Mouse (Mus musculus): ENCODE measurements around the gene Slc17a5. TPM values are rescaled to one million over a fixed set of nuclear protein-coding genes. Genes with fewer than 3 reads are reported as not detected.

The Slc17a5 gene
- polyA plus RNA-seq, 1 experiment: 14.9 TPM

DNA sequence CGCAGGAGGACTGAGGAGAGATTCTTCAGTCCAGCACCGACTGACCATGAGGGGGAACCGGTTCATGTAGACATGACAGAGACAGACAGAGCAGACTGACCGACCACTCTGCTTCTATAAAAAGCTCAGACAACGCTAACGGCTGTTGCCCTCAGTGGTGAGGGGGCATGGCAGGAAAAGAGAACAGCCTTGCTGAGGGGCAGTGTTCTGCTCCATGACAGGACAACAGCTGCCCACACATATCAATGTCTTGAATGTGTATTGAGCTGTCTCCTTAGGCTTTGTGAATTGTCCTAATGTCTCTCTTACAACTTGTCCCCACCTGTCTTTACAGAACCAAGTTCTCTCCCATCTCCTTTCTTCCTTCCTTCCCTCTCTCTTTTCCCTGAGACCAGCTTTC, 49.4 kb downstream of the Slc17a5 start:
- no peak overlapping the region for H3K27ac ChIP-seq (ENCODE audit: insufficient read depth, low read length)
- H3K9me3 ChIP-seq (replicated peaks; ENCODE audit: control insufficient read depth, insufficient read depth, low read length, poor library complexity, severe bottlenecking): no peaks in the 10 kb centered on the region
- peaks cover 4% of the 10 kb centered on the region for H3K4me1 ChIP-seq (ENCODE audit: control insufficient read depth, insufficient read depth, low read length)
- no peak overlapping the region for H3K9ac ChIP-seq (ENCODE audit: low read depth, poor library complexity, severe bottlenecking)
- H3K27me3 ChIP-seq (ENCODE audit: control insufficient read depth, insufficient read depth, low read length, poor library complexity, severe bottlenecking): no peaks in the 10 kb centered on the region
- no peak overlapping the region for H3K4me3 ChIP-seq (ENCODE audit: low read depth, low read length)
- H3K36me3 ChIP-seq (ENCODE audit: control insufficient read depth, insufficient read depth, low read length, poor library complexity, severe bottlenecking): no peaks in the 10 kb centered on the region
- TF ChIP-seq CTCF (IDR thresholded peaks at IDR 0.05; ENCODE audit: low read depth, low read length) (no peak), EP300 (IDR thresholded peaks at IDR 0.05; ENCODE audit: insufficient read depth, low read depth, low read length) (no peak), POLR2A (IDR thresholded peaks at IDR 0.05; ENCODE audit: insufficient read depth, low read length) (no peak)

DNA sequence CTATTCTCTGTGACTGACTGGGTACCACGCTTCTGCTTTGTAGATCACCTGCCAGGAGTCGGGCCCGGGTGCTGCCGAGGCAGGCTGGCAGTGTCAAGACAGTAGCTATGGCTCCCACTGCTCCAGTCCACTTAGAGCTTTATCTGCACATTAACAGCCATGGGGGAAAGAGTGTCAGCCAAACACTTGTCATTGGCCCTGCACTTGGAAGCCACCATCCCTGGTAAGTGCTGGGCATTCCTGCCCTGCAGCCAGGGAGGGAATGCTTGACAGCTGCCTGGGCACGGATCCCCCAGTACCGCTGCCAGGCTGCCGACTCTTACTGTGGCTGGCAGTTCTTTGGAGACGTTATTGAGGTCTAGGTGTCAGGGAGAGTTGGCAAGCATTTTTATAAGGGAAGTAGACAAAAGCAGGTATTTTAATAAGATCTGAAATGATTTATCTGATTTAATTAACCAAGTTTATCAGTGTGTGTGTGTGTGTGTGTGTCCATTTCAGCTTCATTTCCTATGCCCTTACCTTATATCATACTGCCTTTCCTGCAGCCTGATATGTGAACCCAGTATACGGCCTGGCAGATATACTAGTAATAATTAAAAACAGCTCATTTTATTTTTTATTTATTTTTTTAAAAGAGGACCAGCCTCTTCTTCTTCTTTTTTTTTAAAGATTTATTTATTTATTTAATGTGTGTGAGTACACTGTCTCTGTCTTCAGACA, 50.5 kb downstream of the Slc17a5 start:
- H3K36me3 ChIP-seq (ENCODE audit: control insufficient read depth, insufficient read depth, low read length, poor library complexity, severe bottlenecking): no peaks in the 10 kb centered on the region
- TF ChIP-seq POLR2A (IDR thresholded peaks at IDR 0.05; ENCODE audit: insufficient read depth, low read length) (no peak), CTCF (IDR thresholded peaks at IDR 0.05; ENCODE audit: low read depth, low read length) (no peak), EP300 (IDR thresholded peaks at IDR 0.05; ENCODE audit: insufficient read depth, low read depth, low read length) (no peak)
- H3K4me1 ChIP-seq (ENCODE audit: control insufficient read depth, insufficient read depth, low read length): peaks cover 4% of the 10 kb centered on the region
- H3K9me3 ChIP-seq (replicated peaks; ENCODE audit: control insufficient read depth, insufficient read depth, low read length, poor library complexity, severe bottlenecking): no peaks in the 10 kb centered on the region
- H3K9ac ChIP-seq (ENCODE audit: low read depth, poor library complexity, severe bottlenecking): no peak overlapping the region
- no peak overlapping the region for H3K4me3 ChIP-seq (ENCODE audit: low read depth, low read length)
- H3K27ac ChIP-seq (ENCODE audit: insufficient read depth, low read length): no peak overlapping the region
- no peaks in the 10 kb centered on the region for H3K27me3 ChIP-seq (ENCODE audit: control insufficient read depth, insufficient read depth, low read length, poor library complexity, severe bottlenecking)

DNA sequence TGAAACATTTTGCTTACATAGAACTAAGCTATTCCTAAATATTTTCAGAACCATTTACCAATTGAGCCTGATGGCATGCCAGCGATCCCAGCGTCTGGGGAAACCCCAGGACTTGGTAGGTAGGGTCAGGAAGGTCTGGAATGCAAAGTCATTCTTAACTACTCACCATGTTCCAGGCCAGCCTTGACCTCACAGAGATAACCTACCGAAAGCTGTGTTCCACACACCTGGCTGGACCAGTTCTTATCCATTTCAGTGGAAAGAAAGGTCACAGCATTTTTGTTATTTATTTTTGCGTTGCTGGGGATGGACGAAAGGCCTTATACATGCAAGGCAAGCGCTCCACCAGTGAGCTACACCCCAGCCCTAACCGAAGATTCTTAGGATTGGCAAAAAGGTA, 53.2 kb downstream of the Slc17a5 start:
- no peak overlapping the region for H3K4me3 ChIP-seq (ENCODE audit: low read depth, low read length)

DNA sequence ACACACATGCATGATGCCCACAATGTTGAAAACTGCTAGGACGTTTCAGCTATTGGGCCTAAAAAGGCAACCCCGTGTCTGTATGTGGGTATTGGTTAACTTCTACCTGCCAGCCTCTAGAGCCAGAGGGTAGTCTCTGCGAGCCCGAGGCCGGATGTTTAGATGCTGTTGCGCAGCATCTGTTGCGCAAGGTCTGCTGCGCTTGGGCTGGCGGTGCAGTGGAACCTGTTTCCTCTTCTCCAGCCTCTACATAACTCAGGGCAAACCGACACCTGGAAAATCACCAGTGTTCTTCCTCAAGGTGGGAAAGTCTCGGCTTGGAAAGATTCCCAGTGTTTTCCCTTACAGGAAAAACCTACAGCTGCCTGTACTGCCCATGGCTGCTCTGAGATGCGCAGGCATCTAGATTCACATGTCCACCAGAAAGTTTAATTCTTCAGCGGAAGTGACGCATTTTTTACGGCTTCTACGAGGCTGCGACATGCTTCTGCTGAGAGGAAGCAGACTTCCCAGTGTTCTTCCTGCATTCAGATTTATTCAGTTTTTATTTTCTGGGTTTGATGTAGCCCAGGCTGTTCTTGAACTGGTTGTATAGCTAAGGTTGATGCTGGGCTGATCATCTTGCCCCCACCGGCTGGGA, 54.4 kb downstream of the Slc17a5 start:
- no peaks in the 10 kb centered on the region for H3K36me3 ChIP-seq (ENCODE audit: control insufficient read depth, insufficient read depth, low read length, poor library complexity, severe bottlenecking)
- H3K4me3 ChIP-seq (ENCODE audit: low read depth, low read length): no peak overlapping the region
- peak overlapping the region; percentile 25; the same call in 1 of the 2 replicates for H3K9ac ChIP-seq (ENCODE audit: low read depth, poor library complexity, severe bottlenecking)
- no peaks in the 10 kb centered on the region for H3K9me3 ChIP-seq (replicated peaks; ENCODE audit: control insufficient read depth, insufficient read depth, low read length, poor library complexity, severe bottlenecking)
- peaks cover 4% of the 10 kb centered on the region for H3K4me1 ChIP-seq (ENCODE audit: control insufficient read depth, insufficient read depth, low read length)
- no peaks in the 10 kb centered on the region for H3K27me3 ChIP-seq (ENCODE audit: control insufficient read depth, insufficient read depth, low read length, poor library complexity, severe bottlenecking)
- TF ChIP-seq EP300 (IDR thresholded peaks at IDR 0.05; ENCODE audit: insufficient read depth, low read depth, low read length) (no peak), POLR2A (IDR thresholded peaks at IDR 0.05; ENCODE audit: insufficient read depth, low read length) (no peak), CTCF (IDR thresholded peaks at IDR 0.05; ENCODE audit: low read depth, low read length) (no peak)
- H3K27ac ChIP-seq (ENCODE audit: insufficient read depth, low read length): no peak overlapping the region

More for the DNA sequence above, 53.2 kb downstream of the Slc17a5 start:
- H3K27ac ChIP-seq (ENCODE audit: insufficient read depth, low read length): 0 out of 2 replicates have a peak overlapping the region, but pooled peaks have one; percentile 13
- TF ChIP-seq CTCF (IDR thresholded peaks at IDR 0.05; ENCODE audit: low read depth, low read length): no peak
- no peak for TF ChIP-seq POLR2A (IDR thresholded peaks at IDR 0.05; ENCODE audit: insufficient read depth, low read length)
- no peak for TF ChIP-seq EP300 (IDR thresholded peaks at IDR 0.05; ENCODE audit: insufficient read depth, low read depth, low read length)
- H3K9ac ChIP-seq (ENCODE audit: low read depth, poor library complexity, severe bottlenecking): no peak overlapping the region
- H3K27me3 ChIP-seq (ENCODE audit: control insufficient read depth, insufficient read depth, low read length, poor library complexity, severe bottlenecking): no peaks in the 10 kb centered on the region
- H3K4me1 ChIP-seq (ENCODE audit: control insufficient read depth, insufficient read depth, low read length): peaks cover 4% of the 10 kb centered on the region
- H3K9me3 ChIP-seq (replicated peaks; ENCODE audit: control insufficient read depth, insufficient read depth, low read length, poor library complexity, severe bottlenecking): no peaks in the 10 kb centered on the region
- no peaks in the 10 kb centered on the region for H3K36me3 ChIP-seq (ENCODE audit: control insufficient read depth, insufficient read depth, low read length, poor library complexity, severe bottlenecking)

DNA sequence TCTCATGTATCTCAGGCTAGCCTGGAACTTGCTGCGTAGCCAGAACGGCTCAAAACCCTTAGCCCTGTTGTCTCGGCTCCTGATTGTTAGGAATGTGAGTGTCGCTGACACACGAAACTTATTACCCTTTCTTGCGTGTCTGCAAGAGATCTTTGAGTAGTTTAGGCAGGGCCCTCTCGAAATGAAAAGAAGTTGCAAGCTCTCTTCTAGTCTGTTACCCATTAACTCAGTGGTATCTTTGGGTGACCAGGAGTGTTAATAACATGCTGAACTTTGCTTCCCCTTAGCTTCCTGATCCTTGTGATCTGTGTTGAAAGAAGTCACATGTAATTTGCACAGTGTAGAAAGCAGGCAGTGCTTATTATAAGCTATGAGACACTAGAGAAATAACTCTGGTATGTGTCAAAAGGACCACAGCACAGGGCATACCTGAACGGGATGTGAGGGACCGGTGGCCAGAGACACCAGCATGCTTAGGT, 55.5 kb downstream of the Slc17a5 start:
- Histone ChIP-seq H3K27me3 (ENCODE audit: control insufficient read depth, insufficient read depth, low read length, poor library complexity, severe bottlenecking) (no peaks in the 10 kb centered on the region), H3K9me3 (replicated peaks; ENCODE audit: control insufficient read depth, insufficient read depth, low read length, poor library complexity, severe bottlenecking) (no peaks in the 10 kb centered on the region), H3K27ac (ENCODE audit: insufficient read depth, low read length) (no peak overlapping the region), H3K4me3 (ENCODE audit: low read depth, low read length) (no peak overlapping the region), H3K4me1 (ENCODE audit: control insufficient read depth, insufficient read depth, low read length) (peaks cover 4% of the 10 kb centered on the region), H3K9ac (ENCODE audit: low read depth, poor library complexity, severe bottlenecking) (no peak overlapping the region), H3K36me3 (ENCODE audit: control insufficient read depth, insufficient read depth, low read length, poor library complexity, severe bottlenecking) (no peaks in the 10 kb centered on the region)
- TF ChIP-seq CTCF (IDR thresholded peaks at IDR 0.05; ENCODE audit: low read depth, low read length) (no peak), POLR2A (IDR thresholded peaks at IDR 0.05; ENCODE audit: insufficient read depth, low read length) (no peak), EP300 (IDR thresholded peaks at IDR 0.05; ENCODE audit: insufficient read depth, low read depth, low read length) (no peak)

DNA sequence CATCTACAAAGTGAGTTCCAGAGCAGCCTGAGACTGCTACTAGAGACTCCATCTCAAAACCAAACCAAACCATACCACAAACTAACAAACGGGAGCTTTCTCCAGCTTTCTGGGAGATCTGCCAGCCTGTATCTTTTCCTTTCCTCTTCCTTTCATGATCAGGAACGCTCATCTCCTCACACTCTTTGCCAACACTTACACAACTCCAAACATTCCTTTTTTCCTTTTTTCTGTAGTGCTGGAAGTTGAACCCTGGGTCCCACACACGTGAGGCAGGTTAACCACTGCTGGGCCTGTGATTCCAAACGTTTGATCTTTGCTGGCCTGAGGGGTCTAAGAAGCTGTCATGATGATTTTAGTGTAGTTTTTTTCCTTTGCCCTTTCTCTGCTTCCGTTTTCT, 56.0 kb downstream of the Slc17a5 start:
- H3K27ac ChIP-seq (ENCODE audit: insufficient read depth, low read length): no peak overlapping the region

More for the DNA sequence above, 56.0 kb downstream of the Slc17a5 start:
- Histone ChIP-seq H3K4me3 (ENCODE audit: low read depth, low read length) (no peak overlapping the region), H3K9me3 (replicated peaks; ENCODE audit: control insufficient read depth, insufficient read depth, low read length, poor library complexity, severe bottlenecking) (no peaks in the 10 kb centered on the region), H3K4me1 (ENCODE audit: control insufficient read depth, insufficient read depth, low read length) (peaks cover 4% of the 10 kb centered on the region), H3K9ac (ENCODE audit: low read depth, poor library complexity, severe bottlenecking) (no peak overlapping the region), H3K36me3 (ENCODE audit: control insufficient read depth, insufficient read depth, low read length, poor library complexity, severe bottlenecking) (no peaks in the 10 kb centered on the region), H3K27me3 (ENCODE audit: control insufficient read depth, insufficient read depth, low read length, poor library complexity, severe bottlenecking) (no peaks in the 10 kb centered on the region)
- no peak for TF ChIP-seq CTCF (IDR thresholded peaks at IDR 0.05; ENCODE audit: low read depth, low read length)
- no peak for TF ChIP-seq EP300 (IDR thresholded peaks at IDR 0.05; ENCODE audit: insufficient read depth, low read depth, low read length)
- no peak for TF ChIP-seq POLR2A (IDR thresholded peaks at IDR 0.05; ENCODE audit: insufficient read depth, low read length)

Measured in ES-Bruce4 (cell line).